Mouse (Mus musculus) fat pad, adult 2 months (tissue): ENCODE measurements at regions not wholly inside any gene's neighbourhood (a gene's known extent, or its start where the extent isn't known, plus 50 kb on each side); places are given as distances from the start of the nearest gene placed in this dataset.

Experiments
- DNase-seq: peaks from one replicate; pipeline ENCODE4 v3.0.0-alpha.2; 2011; ENCODE audit warnings: low read depth, low spot score; ENCODE audit errors: extremely low read depth

- no peak for DNase-seq
Measured at GRCm38 (mm10) chr4:53223379-53223778, 63.7 kb upstream of the Abca1 start.

DNA sequence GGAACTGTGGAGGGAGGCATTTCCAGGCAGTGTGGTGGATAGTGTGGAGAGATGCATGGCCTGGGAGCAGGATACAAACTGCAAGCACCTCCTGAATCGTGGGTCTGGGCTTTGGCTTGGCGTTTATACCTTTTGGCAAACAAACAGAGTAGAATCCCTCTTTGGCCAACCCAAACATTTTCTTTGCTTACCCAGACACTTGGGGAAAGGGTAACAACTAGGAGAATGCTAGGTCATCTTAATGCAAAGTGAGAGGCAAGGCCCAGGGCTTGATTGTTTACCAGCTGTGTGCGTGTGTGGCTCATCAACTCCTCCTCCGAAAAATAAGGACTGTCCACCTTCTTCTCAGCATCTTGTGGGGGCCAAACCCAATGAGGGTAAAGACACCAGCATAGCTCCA is 61.1 kb upstream of the Abca1 start:
- no peak for DNase-seq

GRCm38 (mm10) chr4:53219351-53219750 is 59.7 kb upstream of the Abca1 start:
- DNase-seq, result no peak

GRCm38 (mm10) chr4:53218752-53219151 is 59.1 kb upstream of the Abca1 start:
- no peak for DNase-seq

DNA sequence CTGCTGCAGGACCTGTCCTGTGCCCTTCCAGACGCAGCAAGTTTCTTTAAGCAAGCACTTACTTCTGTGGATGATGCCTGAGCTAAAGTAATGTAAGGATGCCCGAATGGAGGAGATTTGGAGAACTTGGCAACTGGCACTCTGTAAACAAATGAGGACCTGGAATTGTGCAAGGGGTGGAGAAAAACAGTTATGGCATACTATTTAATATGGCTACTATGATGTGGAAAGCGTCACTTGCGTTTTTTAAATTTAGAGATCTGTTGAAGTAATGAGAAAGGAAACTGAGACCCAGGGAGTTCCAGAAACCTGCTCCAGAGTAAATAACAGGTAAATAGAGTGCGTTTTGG is 58.6 kb upstream of the Abca1 start:
- no peak for DNase-seq

GRCm38 (mm10) chr4:53217608-53218290 is 58.1 kb upstream of the Abca1 start:
- DNase-seq, result no peak

DNA sequence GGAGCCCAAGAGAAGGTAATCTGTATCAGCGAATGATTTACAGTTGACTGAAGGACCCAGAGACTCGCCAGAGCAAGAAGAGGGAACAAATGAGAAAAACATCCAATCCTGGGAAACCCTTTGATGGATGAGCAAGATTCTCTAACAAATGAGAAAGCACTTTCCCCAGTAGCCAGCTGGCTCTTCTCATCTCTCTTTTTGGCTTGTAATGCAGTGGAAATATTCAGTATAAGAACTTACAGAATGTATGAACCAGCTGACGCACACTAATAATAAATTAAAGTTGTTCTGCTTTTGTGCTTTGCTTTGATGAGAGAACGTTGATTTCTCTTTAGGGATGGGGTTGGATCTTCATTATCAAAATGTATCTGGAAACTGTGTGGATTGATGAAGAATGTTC is 52.8 kb upstream of the Abca1 start:
- no peak for DNase-seq

DNA sequence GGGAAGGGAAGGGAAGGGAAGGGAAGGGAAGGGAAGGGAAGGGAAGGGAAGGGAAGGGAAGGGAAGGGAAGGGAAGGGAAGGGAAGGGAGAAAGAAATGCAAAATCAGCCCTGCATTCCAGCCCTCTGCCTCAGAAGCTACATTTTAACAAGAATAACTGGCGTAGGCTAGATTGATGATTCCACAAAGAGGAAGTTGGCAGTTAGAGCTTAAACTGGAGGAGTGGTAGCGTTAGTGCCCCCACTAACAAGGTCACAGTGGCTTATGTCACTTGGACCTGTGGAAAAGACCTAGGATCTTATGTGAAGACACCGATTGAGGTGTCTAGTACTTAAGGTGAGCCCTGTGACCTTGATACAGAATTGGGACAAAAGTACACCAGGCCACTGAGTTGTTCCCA is 51.0 kb upstream of the Abca1 start:
- DNase-seq, result no peak
